17 mouse cellular contexts compared by ENCODE assay signal in genomic region chr9:21721036-21721435, GRCm38 (mm10). TPM values are rescaled to one million over a fixed set of nuclear protein-coding genes. Genes with fewer than 3 reads are reported as not detected.
DNase-seq lines count a peak whose midpoint lies in the region; ATAC-seq and TF ChIP-seq lines count a peak whose summit lies in the region.
"Had no signal": no experiment of that assay in that cellular context is flagged by ENCODE, and none has a peak within 500 bp of the region (broad histone marks: within the 10 kb centered on the region; RNA-seq: fewer than 3 reads in every experiment).

No protein-coding gene starts in this region.

- H3ac ChIP-seq in myocyte (ENCODE audit: control insufficient read depth, insufficient read length), result no peak overlapping the region

- peak; percentile 44 for TF ChIP-seq POLR2A in myocyte (IDR thresholded peaks at IDR 0.05; ENCODE audit: insufficient read length, low read depth)

- H3K27ac ChIP-seq in liver, embryonic 11.5 days (ENCODE audit: low read depth, low read length), result peak overlapping the region; percentile 11; the same call in 1 of the 2 replicates
- H3K27ac ChIP-seq in liver, embryonic 12.5 days, result no peak overlapping the region
- H3K27ac ChIP-seq in heart, embryonic 15.5 days, result peak overlapping the region; percentile 70
- H3K27ac ChIP-seq: liver, embryonic 14.5 days had no signal

- no peak for ATAC-seq in liver, embryonic 11.5 days (replicated peaks; ENCODE audit: low FRiP score)
- ATAC-seq in liver, embryonic 12.5 days, result no peak
- ATAC-seq in heart, embryonic 15.5 days (replicated peaks; ENCODE audit: insufficient number of reproducible peaks, insufficient read depth, low FRiP score, low read depth), result no peak

- peaks cover 25% of the 10 kb centered on the region for H3K4me1 ChIP-seq in liver, embryonic 11.5 days (replicated peaks; ENCODE audit: control insufficient read depth, insufficient read depth, low read length)
- peaks cover 55% of the 10 kb centered on the region for H3K4me1 ChIP-seq in liver, embryonic 12.5 days
- H3K4me1 ChIP-seq in heart, embryonic 15.5 days (replicated peaks), result peaks cover 28% of the 10 kb centered on the region

- no peak overlapping the region for H3K4me2 ChIP-seq in liver, embryonic 11.5 days
- no peak overlapping the region for H3K4me2 ChIP-seq in liver, embryonic 12.5 days
- no peak overlapping the region for H3K4me2 ChIP-seq in heart, embryonic 15.5 days
- H3K4me2 ChIP-seq in myocyte (ENCODE audit: low read depth), result no peak overlapping the region

- H3K9ac ChIP-seq in liver, embryonic 11.5 days (ENCODE audit: low read depth, low read length), result no peak overlapping the region
- no peak overlapping the region for H3K9ac ChIP-seq in liver, embryonic 12.5 days
- no peak overlapping the region for H3K9ac ChIP-seq in heart, embryonic 15.5 days
- H3K9ac ChIP-seq: liver, embryonic 14.5 days had no signal

- no peak overlapping the region for H3K4me3 ChIP-seq in liver, embryonic 11.5 days (ENCODE audit: low read depth, low read length)
- H3K4me3 ChIP-seq in liver, embryonic 12.5 days, result no peak overlapping the region
- no peak overlapping the region for H3K4me3 ChIP-seq in heart, embryonic 15.5 days
- no peak overlapping the region for H3K4me3 ChIP-seq in myocyte

- H3K27me3 ChIP-seq in liver, embryonic 11.5 days (replicated peaks; ENCODE audit: control insufficient read depth, insufficient read depth, low read length), result no peaks in the 10 kb centered on the region
- H3K27me3 ChIP-seq in liver, embryonic 12.5 days (replicated peaks), result no peaks in the 10 kb centered on the region
- no peaks in the 10 kb centered on the region for H3K27me3 ChIP-seq in heart, embryonic 15.5 days
- H3K27me3 ChIP-seq in myocyte (ENCODE audit: control insufficient read depth, insufficient read depth, insufficient read length), result no peaks in the 10 kb centered on the region

- H3K9me3 ChIP-seq in liver, embryonic 11.5 days (ENCODE audit: control insufficient read depth, low read length), result no peaks in the 10 kb centered on the region
- H3K9me3 ChIP-seq in liver, embryonic 12.5 days (replicated peaks), result no peaks in the 10 kb centered on the region
- no peaks in the 10 kb centered on the region for H3K9me3 ChIP-seq in heart, embryonic 15.5 days (replicated peaks)

- WGBS in liver, embryonic 11.5 days, result 84% methylated on average over 2 of the region's 2 CpGs
- WGBS in liver, embryonic 12.5 days (ENCODE audit: insufficient replicate concordance), result 81% methylated on average over 2 of the region's 2 CpGs
- 35% methylated on average over 2 of the region's 2 CpGs for WGBS in heart, embryonic 15.5 days

- H3K79me2 ChIP-seq in myocyte (ENCODE audit: control insufficient read depth, insufficient read depth), result peaks cover 23% of the 10 kb centered on the region

- peak; percentile 32 to 52 for DNase-seq in gastrocnemius, adult 8-10 months (ENCODE audit: low spot score in 2 of 2)
- no peak for DNase-seq in gastrocnemius, postnatal 4 days (ENCODE audit: low spot score in 2 of 2)
- no peak for DNase-seq in liver, embryonic 11.5 days (ENCODE audit: low spot score)
- no peak for DNase-seq in embryo, embryonic 10 days (ENCODE audit: low spot score)
- DNase-seq in embryo, embryonic 10.5 days (ENCODE audit: low spot score), result no peak
- DNase-seq: adrenal gland, postnatal 10 days; B cell, adult 2 months; cerebellum, adult 9-11 months; kidney, postnatal 4 days; layer of hippocampus, postnatal 36 days; lung, postnatal 14 days; right cerebral cortex, postnatal 14 days; thymus, adult 2 months had no signal

- no peaks in the 10 kb centered on the region; the same call in none of the 2 replicates for H3K36me3 ChIP-seq in liver, embryonic 11.5 days (ENCODE audit: control insufficient read depth, insufficient read depth, low read length)
- H3K36me3 ChIP-seq in liver, embryonic 12.5 days, result peaks cover 5% of the 10 kb centered on the region; the same call in 1 of the 2 replicates
- no peaks in the 10 kb centered on the region for H3K36me3 ChIP-seq in heart, embryonic 15.5 days
- H3K36me3 ChIP-seq in myocyte (ENCODE audit: control insufficient read depth, insufficient read depth), result no peaks in the 10 kb centered on the region

TF ChIP-seq in myocyte, 11 proteins besides CTCF, POLR2A, EP300 and RAD21:
- TF ChIP-seq USF1 (IDR thresholded peaks at IDR 0.05; ENCODE audit: low read depth) (no peak), MYOD1 (IDR thresholded peaks at IDR 0.05; ENCODE audit: control insufficient read depth in 1 of 3, insufficient read length in 2 of 3, low read depth in 2 of 3) (peak in 2 of 3 experiments; percentile 11 to 64), CEBPB (IDR thresholded peaks at IDR 0.05; ENCODE audit: insufficient read depth, poor library complexity, severe bottlenecking) (no peak), MYOG (IDR thresholded peaks at IDR 0.05; ENCODE audit: control insufficient read depth in 1 of 3, insufficient read depth in 1 of 3, insufficient read length in 2 of 3, low read depth in 2 of 3) (peak in 2 of 3 experiments; percentile 51 to 83), TCF12 (IDR thresholded peaks at IDR 0.05; ENCODE audit: insufficient read depth, poor library complexity, severe bottlenecking) (peak; percentile 1)

RNA-seq across cellular contexts. Expression of gene Ldlr, which starts 2.2 kb away (rescaled TPM):
- 1 to 10 TPM; 2.9 to 3.6 (median 3.2) TPM for total RNA-seq in gastrocnemius, adult 8-10 months (2022)
- total RNA-seq in gastrocnemius, postnatal 4 days (2021), result 10 to 100 TPM; 25.6 to 37.2 TPM
- polyA plus RNA-seq in liver, embryonic 11.5 days (2014; fragmentation: Nextera tagmentation; extraction: Ambion mirVana), result 18.8 and 23.9 TPM in 2 replicates
- polyA plus RNA-seq in liver, embryonic 12.5 days (2016; fragmentation: Nextera tagmentation; extraction: Ambion mirVana), result 31.1 and 32.9 TPM in 2 replicates
- polyA plus RNA-seq in heart, embryonic 15.5 days (2015; fragmentation: Nextera tagmentation; extraction: Ambion mirVana), result 12.9 and 25.0 TPM in 2 replicates
- polyA plus RNA-seq in myocyte (2012; fragmentation: generic; extraction: Trizol), result 106 TPM

RNA-seq across cellular contexts. Expression of gene Spc24, which starts 39.1 kb away (rescaled TPM):
- 1 to 10 TPM; 1.5 to 3.3 (median 1.7) TPM for total RNA-seq in gastrocnemius, adult 8-10 months (2022)
- 10 to 100 TPM; 10.8 to 14.2 TPM for total RNA-seq in gastrocnemius, postnatal 4 days (2021)
- polyA plus RNA-seq in liver, embryonic 11.5 days (2014; fragmentation: Nextera tagmentation; extraction: Ambion mirVana), result 151 and 170 TPM in 2 replicates
- polyA plus RNA-seq in liver, embryonic 12.5 days (2016; fragmentation: Nextera tagmentation; extraction: Ambion mirVana), result 112 and 114 TPM in 2 replicates
- 69.6 and 88.1 TPM in 2 replicates for polyA plus RNA-seq in heart, embryonic 15.5 days (2015; fragmentation: Nextera tagmentation; extraction: Ambion mirVana)
- 31.0 TPM for polyA plus RNA-seq in myocyte (2012; fragmentation: generic; extraction: Trizol)

Comparison
In these comparisons a context has a peak if more than half of its experiments do, and no peak if none do; other contexts are left out.
1. DNase-seq: peak in gastrocnemius, adult 8-10 months (2 of 2); none in gastrocnemius, postnatal 4 days (0 of 2), liver, embryonic 11.5 days (single experiment), embryo, embryonic 10 days (single experiment) and embryo, embryonic 10.5 days (single experiment).